Mouse (Mus musculus): ENCODE data around the gene Olfr1216. TPM values are rescaled to one million over a fixed set of nuclear protein-coding genes. Genes with fewer than 3 reads are reported as not detected.

Olfr1216 gene
- not detected in 2 replicates for total RNA-seq (2021)
- long read RNA-seq, experiment 1, result 0 reads
- long read RNA-seq, experiment 2, result 0 reads

- no peak for DNase-seq
Measured at GRCm38 (mm10) chr2:89018240-89018639, at the start of gene Olfr1216. Gene Olfr1216, minus strand, starts transcription at chr2:89018340.

GRCm38 (mm10) chr2:89061087-89061486 lies 42.9 kb upstream of the Olfr1216 start, which contains the start of gene Olfr1218:
Gene Olfr1218, minus strand, starts transcription at chr2:89061187.
- no peak for DNase-seq

DNA sequence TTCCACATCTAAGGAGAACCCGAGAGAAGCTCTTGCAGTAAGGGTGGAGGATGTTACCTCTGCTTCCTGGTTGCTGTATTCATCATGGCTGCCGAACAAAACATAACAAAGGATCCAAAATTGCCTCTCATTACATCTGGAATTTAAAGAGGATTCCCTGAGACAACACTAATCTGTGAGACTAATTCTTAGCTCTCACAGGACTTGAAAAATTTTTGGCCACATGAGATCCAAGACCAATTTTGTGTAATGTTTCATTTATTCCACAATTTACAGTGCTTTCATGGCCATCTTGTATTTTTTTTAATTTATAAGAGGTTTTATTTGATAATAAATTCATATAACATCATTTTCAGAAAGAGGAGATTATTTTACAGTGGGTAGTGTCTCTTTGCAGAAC lies 13.8 kb upstream of the Olfr1216 start, which contains the start of gene Olfr1217:
Gene Olfr1217, minus strand, starts transcription at position 101 of the 400 bp plus-strand sequence.
- DNase-seq, result no peak

DNA sequence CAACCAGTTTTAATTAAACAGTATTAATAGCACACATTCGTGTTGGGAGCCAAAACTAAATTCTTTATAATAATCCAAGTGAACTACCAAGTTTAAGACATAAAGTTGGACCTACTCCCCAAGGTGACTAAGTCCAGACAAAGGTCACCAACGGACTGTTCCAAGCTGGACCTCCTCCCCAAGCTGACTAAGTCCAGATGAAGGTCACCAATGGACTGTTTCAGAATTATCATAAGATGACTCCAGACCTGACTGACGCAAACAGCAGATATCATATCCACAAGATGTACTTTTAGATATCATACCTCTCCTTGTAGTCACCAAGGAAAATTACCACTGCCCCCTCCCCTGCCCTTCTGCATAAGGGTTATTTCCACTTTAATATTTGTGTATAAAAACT lies 3.3 kb upstream of the Olfr1216 start:
- peak; percentile 22 for DNase-seq

DNA sequence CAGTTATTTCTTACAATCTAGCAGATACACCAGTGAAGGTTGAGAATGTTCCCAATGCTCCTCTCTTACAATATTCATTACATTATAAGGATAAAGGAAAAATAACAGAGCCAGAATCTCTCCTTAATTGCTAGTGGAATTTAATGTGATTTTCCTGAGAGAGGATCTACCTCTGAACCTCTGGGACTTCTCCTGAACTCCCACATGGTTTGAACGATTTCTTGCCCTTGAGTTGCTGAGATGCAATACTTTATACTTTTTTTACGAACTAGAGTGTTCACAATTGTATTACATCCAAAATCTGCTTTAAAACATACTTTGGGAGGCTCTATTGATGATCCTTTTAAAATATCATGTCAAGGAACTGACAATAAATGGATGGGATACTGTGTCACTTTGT lies 11.3 kb downstream of the Olfr1216 start, which contains the start of gene Olfr1215:
Gene Olfr1215, minus strand, starts transcription at position 101 of the 400 bp plus-strand sequence.
- DNase-seq, result no peak

DNA sequence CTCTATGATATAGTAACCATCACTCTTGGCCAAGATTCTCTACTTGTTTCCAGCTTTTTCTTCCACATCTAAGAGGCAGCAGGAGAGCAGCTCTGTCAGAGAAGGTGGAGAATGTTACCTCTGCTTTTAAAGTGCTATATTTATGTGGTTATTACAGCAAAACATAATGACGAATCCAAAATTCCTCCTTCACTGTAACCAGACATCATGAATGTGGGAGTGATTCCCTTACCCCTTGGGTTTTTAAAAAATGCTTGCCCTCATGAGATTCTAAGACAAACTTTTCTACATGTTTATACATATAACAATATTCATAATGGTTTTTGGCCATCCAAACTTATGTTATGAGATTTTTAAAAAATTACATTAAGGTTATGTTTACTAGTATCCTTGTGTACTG lies 25.6 kb downstream of the Olfr1216 start, which contains the start of gene Olfr1214:
Gene Olfr1214, minus strand, starts transcription at position 101 of the 400 bp plus-strand sequence.
- DNase-seq, result no peak

DNA sequence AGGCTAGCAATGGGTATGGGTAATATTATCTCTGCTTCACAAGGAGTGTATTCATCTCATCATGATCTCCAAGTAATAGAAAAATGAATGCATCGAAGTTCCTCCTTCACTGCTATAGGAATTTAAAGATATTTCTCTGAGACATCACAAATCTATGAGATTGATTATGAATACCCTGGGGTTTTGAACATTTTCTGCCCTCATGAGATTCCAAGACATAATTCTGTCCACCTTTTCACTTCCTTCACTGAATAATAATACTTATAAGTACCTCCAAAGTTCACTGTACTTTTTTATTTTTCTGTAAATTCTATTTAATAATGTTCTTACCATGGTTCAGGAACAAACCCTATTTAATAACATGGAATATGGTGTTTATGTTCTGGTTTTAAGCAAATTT lies 38.0 kb downstream of the Olfr1216 start, which contains the start of gene Gm13762:
Gene Gm13762, minus strand, starts transcription at position 101 of the 400 bp plus-strand sequence.
- DNase-seq, result no peak

Other genes starting within 250 kb of the Olfr1216 start
- not detected in 2 replicates for gene Olfr1200, start 247.9 kb downstream of the Olfr1216 start, total RNA-seq (2021)
- not detected in 2 replicates for gene Olfr1201, start 225.3 kb downstream of the Olfr1216 start, total RNA-seq (2021)
- 0.11 TPM in 1 of 2 replicates, not detected in the other for gene Olfr1202, start 203.8 kb downstream of the Olfr1216 start, total RNA-seq (2021)
- gene Olfr1205, start 188.6 kb downstream of the Olfr1216 start, total RNA-seq (2021), result not detected in 2 replicates
- not detected in 2 replicates for gene Olfr1204, start 169.0 kb downstream of the Olfr1216 start, total RNA-seq (2021)
- not detected in 2 replicates for gene Olfr1206, start 155.1 kb downstream of the Olfr1216 start, total RNA-seq (2021)
- gene Olfr1208, start 116.0 kb downstream of the Olfr1216 start, total RNA-seq (2021), result not detected in 2 replicates
- gene Olfr1209, start 103.2 kb downstream of the Olfr1216 start, total RNA-seq (2021), result not detected in 2 replicates
- gene Olfr1211, start 80.2 kb downstream of the Olfr1216 start, total RNA-seq (2021), result not detected in 2 replicates
- gene Olfr1212, start 64.4 kb downstream of the Olfr1216 start, total RNA-seq (2021), result not detected in 2 replicates
- gene Gm13762, start 38.1 kb downstream of the Olfr1216 start, total RNA-seq (2021), result not detected in 2 replicates
- gene Olfr1214, start 25.7 kb downstream of the Olfr1216 start, total RNA-seq (2021), result not detected in 2 replicates
- gene Olfr1215, start 11.4 kb downstream of the Olfr1216 start, total RNA-seq (2021), result not detected in 2 replicates
- not detected in 2 replicates for gene Olfr1217, start 13.7 kb upstream of the Olfr1216 start, total RNA-seq (2021)
- gene Olfr1218, start 42.8 kb upstream of the Olfr1216 start, total RNA-seq (2021), result not detected in 2 replicates
- not detected in 2 replicates for gene Olfr1219, start 65.2 kb upstream of the Olfr1216 start, total RNA-seq (2021)
- gene Olfr1220, start 88.5 kb upstream of the Olfr1216 start, total RNA-seq (2021), result not detected in 2 replicates
- not detected in 2 replicates for gene Olfr1221, start 98.9 kb upstream of the Olfr1216 start, total RNA-seq (2021)
- gene Olfr1222, start 114.7 kb upstream of the Olfr1216 start, total RNA-seq (2021), result not detected in 2 replicates
- gene Olfr1223, start 133.2 kb upstream of the Olfr1216 start, total RNA-seq (2021), result not detected in 2 replicates
- gene Olfr1224-ps1, start 145.8 kb upstream of the Olfr1216 start, total RNA-seq (2021), result not detected in 2 replicates
- gene Olfr1225, start 156.3 kb upstream of the Olfr1216 start, total RNA-seq (2021), result not detected in 2 replicates
- gene Olfr1226, start 181.7 kb upstream of the Olfr1216 start, total RNA-seq (2021), result not detected in 2 replicates
- gene Olfr1228, start 235.7 kb upstream of the Olfr1216 start, total RNA-seq (2021), result not detected in 2 replicates

All from adrenal gland, postnatal 14 days (tissue).